ENCODE assay signal across 14 mouse cellular contexts in genomic region chr13:44506975-44507374, GRCm38 (mm10).
DNase-seq lines count a peak whose midpoint lies in the region; ATAC-seq lines count a peak whose summit lies in the region.
"Had no signal": no experiment of that assay in that cellular context is flagged by ENCODE, and none has a peak within 500 bp of the region (broad histone marks: within the 10 kb centered on the region; RNA-seq: fewer than 3 reads in every experiment).

No protein-coding gene starts in this region.

- peaks cover 50% of the 10 kb centered on the region for H3K4me1 ChIP-seq in limb, embryonic 10.5 days

- peak; percentile 65 for ATAC-seq in megakaryocyte, adult 5-6 weeks (ENCODE audit: poor library complexity, severe bottlenecking)
- ATAC-seq: hindbrain, postnatal 0 days; midbrain, embryonic 16.5 days had no signal

- peak; percentile 91 for DNase-seq in heart, adult 11 months
- DNase-seq in heart, adult 9 months (ENCODE audit: low spot score in 2 of 2): no peak
- DNase-seq in urinary bladder, postnatal 14 days (ENCODE audit: low spot score): peak; percentile 24
- DNase-seq in urinary bladder, adult 2 months (ENCODE audit: low spot score): no peak
- DNase-seq in embryo, embryonic 10.5 days (ENCODE audit: low spot score): no peak
- DNase-seq in right cerebral cortex, postnatal 36 days (ENCODE audit: low spot score in 2 of 2): no peak
- no peak for DNase-seq in limb, embryonic 10.5 days (ENCODE audit: low spot score)
- DNase-seq: cerebellum, adult 11 months; kidney, postnatal 36 days; right cerebral cortex, postnatal 25 days had no signal

- H3K4me3 ChIP-seq in limb, embryonic 10.5 days: no peak overlapping the region

- H3K36me3 ChIP-seq in limb, embryonic 10.5 days: no peaks in the 10 kb centered on the region

- WGBS in limb, embryonic 10.5 days: 57% methylated on average over 5 of the region's 5 CpGs

- H3K27ac ChIP-seq in limb, embryonic 10.5 days: no peak overlapping the region
- H3K27ac ChIP-seq: hindbrain, postnatal 0 days; liver, embryonic 14.5 days had no signal

- no peaks in the 10 kb centered on the region for H3K9me3 ChIP-seq in limb, embryonic 10.5 days (replicated peaks)

- no peaks in the 10 kb centered on the region for H3K27me3 ChIP-seq in limb, embryonic 10.5 days (ENCODE audit: low read depth, poor library complexity, severe bottlenecking)

Comparison
In these comparisons a context has a peak if more than half of its experiments do, and no peak if none do; other contexts are left out.
1. DNase-seq: peak in heart, adult 11 months (single experiment) and urinary bladder, postnatal 14 days (single experiment); none in heart, adult 9 months (0 of 2), urinary bladder, adult 2 months (single experiment), embryo, embryonic 10.5 days (single experiment), right cerebral cortex, postnatal 36 days (0 of 2) and limb, embryonic 10.5 days (single experiment).